Mouse (Mus musculus) bone marrow macrophage, adult 2 months (primary cell): ENCODE data around the gene Asap2.

Experiments
- CTCF ChIP-seq: IDR thresholded peaks from 2 replicates; pipeline ENCODE4 v1.5.1; 2012; ENCODE audit warnings: low read depth, mild to moderate bottlenecking, low read length, moderate library complexity
- POLR2A ChIP-seq: IDR thresholded peaks from 2 replicates; pipeline ENCODE4 v1.6.1; 2012; ENCODE audit warnings: mild to moderate bottlenecking, low read depth, low read length, borderline replicate concordance

- TF ChIP-seq POLR2A (no peak), CTCF (no peak)
Observed at GRCm38 (mm10) chr12:21176399-21176798, 186.1 kb downstream of the Asap2 start.
